Mouse (Mus musculus) cerebellum, adult 18-20 months (tissue): ENCODE measurements around the gene Olfr622.

Source experiments
- DNase-seq, 2 experiments: peaks; one replicate each; pipeline ENCODE4 v3.0.0; 2021

Gene Olfr622

GRCm38 (mm10) chr7:103642602-103643001 is at the start of gene Olfr622:
TSS of gene Olfr622 (minus strand) at chr7:103642702.
- DNase-seq = no peak

GRCm38 (mm10) chr7:103682420-103682819 is 39.9 kb upstream of the Olfr622 start, which contains the start of gene Olfr625-ps1:
TSS of gene Olfr625-ps1 (plus strand) at chr7:103682720.
- DNase-seq = no peak

- no peak for DNase-seq
These were observed 28.6 kb upstream of the Olfr622 start, which contains the start of gene Olfr624 for GRCm38 (mm10) chr7:103671091-103671490. TSS of gene Olfr624 (minus strand) at chr7:103671191.

GRCm38 (mm10) chr7:103663598-103663997 is 21.1 kb upstream of the Olfr622 start, which contains the start of gene Olfr623:
TSS of gene Olfr623 (minus strand) at chr7:103663698.
- DNase-seq = no peak

GRCm38 (mm10) chr7:103644070-103644469 is 1.6 kb upstream of the Olfr622 start:
- no peak for DNase-seq

GRCm38 (mm10) chr7:103636795-103637194 is 5.7 kb downstream of the Olfr622 start:
- DNase-seq = no peak

- no peak for DNase-seq
These were observed 30.1 kb downstream of the Olfr622 start, which contains the start of gene Olfr620 for GRCm38 (mm10) chr7:103612434-103612833. TSS of gene Olfr620 (minus strand) at chr7:103612534.

- no peak for DNase-seq
These were observed 35.1 kb downstream of the Olfr622 start for GRCm38 (mm10) chr7:103607425-103607824.

GRCm38 (mm10) chr7:103600275-103600674 is 42.2 kb downstream of the Olfr622 start, which contains the start of gene Olfr619:
TSS of gene Olfr619 (plus strand) at chr7:103600575.
- no peak for DNase-seq

GRCm38 (mm10) chr7:103589803-103590202 is 52.7 kb downstream of the Olfr622 start, which contains the start of gene Olfr618:
TSS of gene Olfr618 (plus strand) at chr7:103590103.
- DNase-seq = no peak
